Mouse (Mus musculus): ENCODE measurements around the gene Neu1. TPM values are rescaled to one million over a fixed set of nuclear protein-coding genes. Genes with fewer than 3 reads are reported as not detected.

Neu1 gene
- total RNA-seq (2023), result 56.3 TPM

GRCm38 (mm10) chr17:34931061-34931734, at the start of gene Neu1:
Gene Neu1 (plus strand): TSS chr17:34931253.

GRCm38 (mm10) chr17:34881683-34882310, 49.3 kb upstream of the Neu1 start, which contains the start of gene Gm20547:
Gene Gm20547 (minus strand): TSS chr17:34882042.

GRCm38 (mm10) chr17:34898160-34898586, 32.9 kb upstream of the Neu1 start, which contains the start of the genes C2 and Ehmt2:
Gene C2 (minus strand): TSS chr17:34898265.
Gene Ehmt2 (plus strand): TSS chr17:34898469.

GRCm38 (mm10) chr17:34913930-34914665, 17.0 kb upstream of the Neu1 start, which contains the start of gene Slc44a4:
Gene Slc44a4 (plus strand): TSS chr17:34914466.

GRCm38 (mm10) chr17:34959130-34959778, 28.2 kb downstream of the Neu1 start, which contains the start of gene Hspa1b:
Gene Hspa1b (minus strand): TSS chr17:34959238.

GRCm38 (mm10) chr17:34969822-34970221, 38.8 kb downstream of the Neu1 start, which contains the start of gene Gm20481:
Gene Gm20481 (plus strand): TSS chr17:34969912.

GRCm38 (mm10) chr17:34972069-34972749, 41.2 kb downstream of the Neu1 start, which contains the start of the genes Hspa1a and Hspa1l:
Gene Hspa1a (minus strand): TSS chr17:34972156.
Gene Hspa1l (plus strand): TSS chr17:34972703.

GRCm38 (mm10) chr17:34981690-34982180, 50.7 kb downstream of the Neu1 start, which contains the start of gene Lsm2:
Gene Lsm2 (plus strand): TSS chr17:34981862.

Other genes starting within 250 kb of the Neu1 start
- 4.4 TPM for gene C4b, start 187.4 kb upstream of the Neu1 start, total RNA-seq (2023)
- gene Cyp21a1, start 126.7 kb upstream of the Neu1 start, total RNA-seq (2023), result 0.33 TPM
- gene Stk19, start 94.3 kb upstream of the Neu1 start, total RNA-seq (2023), result 51.0 TPM
- gene Dxo, start 94.2 kb upstream of the Neu1 start, total RNA-seq (2023), result 96.6 TPM
- 117 TPM for gene Skiv2l, start 81.0 kb upstream of the Neu1 start, total RNA-seq (2023)
- gene Nelfe, start 80.9 kb upstream of the Neu1 start, total RNA-seq (2023), result 27.3 TPM
- 2.4 TPM for gene Cfb, start 68.7 kb upstream of the Neu1 start, total RNA-seq (2023)
- 4.9 TPM for gene Zbtb12, start 51.8 kb upstream of the Neu1 start, total RNA-seq (2023)
- gene Gm20547, start 49.2 kb upstream of the Neu1 start, total RNA-seq (2023), result 1.2 TPM
- gene C2, start 33.0 kb upstream of the Neu1 start, total RNA-seq (2023), result 6.4 TPM
- 133 TPM for gene Ehmt2, start 32.8 kb upstream of the Neu1 start, total RNA-seq (2023)
- not detected for gene Slc44a4, start 16.8 kb upstream of the Neu1 start, total RNA-seq (2023)
- 146 TPM for gene Hspa1b, start 28.0 kb downstream of the Neu1 start, total RNA-seq (2023)
- gene Gm20481, start 38.7 kb downstream of the Neu1 start, total RNA-seq (2023), result not detected
- 70.6 TPM for gene Hspa1a, start 40.9 kb downstream of the Neu1 start, total RNA-seq (2023)
- gene Hspa1l, start 41.5 kb downstream of the Neu1 start, total RNA-seq (2023), result not detected
- 39.0 TPM for gene Lsm2, start 50.6 kb downstream of the Neu1 start, total RNA-seq (2023)
- gene Vars, start 69.7 kb downstream of the Neu1 start, total RNA-seq (2023), result 84.6 TPM
- gene Vwa7, start 85.3 kb downstream of the Neu1 start, total RNA-seq (2023), result 0.21 TPM
- gene Sapcd1, start 96.8 kb downstream of the Neu1 start, total RNA-seq (2023), result not detected
- gene Msh5, start 115.5 kb downstream of the Neu1 start, total RNA-seq (2023), result 3.9 TPM
- gene Clic1, start 118.7 kb downstream of the Neu1 start, total RNA-seq (2023), result 157 TPM
- 2.5 TPM for gene Ddah2, start 127.8 kb downstream of the Neu1 start, total RNA-seq (2023)
- gene Ly6g6c, start 134.1 kb downstream of the Neu1 start, total RNA-seq (2023), result not detected
- gene Mpig6b, start 134.9 kb downstream of the Neu1 start, total RNA-seq (2023), result 0.27 TPM
- not detected for gene Ly6g6e, start 145.6 kb downstream of the Neu1 start, total RNA-seq (2023)
- gene Ly6g6d, start 146.8 kb downstream of the Neu1 start, total RNA-seq (2023), result not detected
- not detected for gene Ly6g6f, start 154.4 kb downstream of the Neu1 start, total RNA-seq (2023)
- 69.9 TPM for gene Abhd16a, start 158.0 kb downstream of the Neu1 start, total RNA-seq (2023)
- gene Ly6g5c, start 177.0 kb downstream of the Neu1 start, total RNA-seq (2023), result not detected
- 0.83 TPM for gene Ly6g5b, start 184.2 kb downstream of the Neu1 start, total RNA-seq (2023)
- 27.0 TPM for gene Gpank1, start 190.2 kb downstream of the Neu1 start, total RNA-seq (2023)
- 141 TPM for gene Csnk2b, start 190.8 kb downstream of the Neu1 start, total RNA-seq (2023)
- gene D17H6S53E, start 195.1 kb downstream of the Neu1 start, total RNA-seq (2023), result 20.6 TPM
- not detected for gene Apom, start 200.8 kb downstream of the Neu1 start, total RNA-seq (2023)
- gene Bag6, start 203.9 kb downstream of the Neu1 start, total RNA-seq (2023), result 438 TPM
- gene Prrc2a, start 233.6 kb downstream of the Neu1 start, total RNA-seq (2023), result 294 TPM
- gene Aif1, start 244.8 kb downstream of the Neu1 start, total RNA-seq (2023), result 3.0 TPM

All from CD4-positive naive resting alpha-beta T cell, adult 57 days (primary cell).